Comparison of ENCODE assay signal across 25 mouse cellular contexts in genomic region chr12:109002978-109003377, GRCm38 (mm10).
DNase-seq lines count a peak whose midpoint lies in the region; ATAC-seq and TF ChIP-seq lines count a peak whose summit lies in the region.
"Had no signal": no experiment of that assay in that cellular context is flagged by ENCODE, and none has a peak within 500 bp of the region (broad histone marks: within the 10 kb centered on the region; RNA-seq: fewer than 3 reads in every experiment).

No protein-coding gene starts in this region.

- WGBS in hindbrain, embryonic 10.5 days: 76% methylated on average over 7 of the region's 7 CpGs
- WGBS in hindbrain, embryonic 12.5 days: 72% methylated on average over 7 of the region's 7 CpGs
- WGBS in intestine, embryonic 16.5 days: 72% methylated on average over 7 of the region's 7 CpGs
- 61% methylated on average over 7 of the region's 7 CpGs for WGBS in stomach, embryonic 16.5 days

- no peak overlapping the region for H3K4me2 ChIP-seq in hindbrain, embryonic 12.5 days (replicated peaks)
- no peak overlapping the region for H3K4me2 ChIP-seq in intestine, embryonic 16.5 days (ENCODE audit: low read depth, low read length)
- no peak overlapping the region for H3K4me2 ChIP-seq in stomach, embryonic 16.5 days (ENCODE audit: low read depth, low read length)
- H3K4me2 ChIP-seq: embryonic facial prominence, embryonic 13.5 days; embryonic facial prominence, embryonic 15.5 days; forebrain, embryonic 12.5 days had no signal

- intact Hi-C loops in left cerebral cortex, adult 2 months (cut with DNase I): no loop called here
- intact Hi-C loops in heart, postnatal 36 days (cut with DNase I): no loop called here

- 0 out of 2 replicates have a peak, but pooled peaks cover 3% of the 10 kb centered on the region for H3K27me3 ChIP-seq in hindbrain, embryonic 10.5 days (ENCODE audit: insufficient read depth, poor library complexity, severe bottlenecking)
- H3K27me3 ChIP-seq in hindbrain, embryonic 12.5 days: no peaks in the 10 kb centered on the region; the same call in 1 of the 2 replicates
- H3K27me3 ChIP-seq in intestine, embryonic 16.5 days (replicated peaks; ENCODE audit: control insufficient read depth, insufficient read depth, low read length): no peaks in the 10 kb centered on the region
- H3K27me3 ChIP-seq in stomach, embryonic 16.5 days (ENCODE audit: control insufficient read depth, insufficient read depth, low read length): no peaks in the 10 kb centered on the region
- H3K27me3 ChIP-seq: forebrain, embryonic 12.5 days; Patski had no signal

- no peaks in the 10 kb centered on the region for H3K9me3 ChIP-seq in hindbrain, embryonic 10.5 days
- H3K9me3 ChIP-seq in hindbrain, embryonic 12.5 days (replicated peaks): no peaks in the 10 kb centered on the region
- H3K9me3 ChIP-seq in intestine, embryonic 16.5 days (ENCODE audit: control insufficient read depth, low read length): no peaks in the 10 kb centered on the region
- H3K9me3 ChIP-seq in stomach, embryonic 16.5 days (replicated peaks; ENCODE audit: control insufficient read depth, low read length): no peaks in the 10 kb centered on the region
- H3K9me3 ChIP-seq: embryonic facial prominence, embryonic 13.5 days; embryonic facial prominence, embryonic 15.5 days; forebrain, embryonic 10.5 days; forebrain, embryonic 12.5 days had no signal

- no peaks in the 10 kb centered on the region for H3K36me3 ChIP-seq in hindbrain, embryonic 10.5 days
- no peaks in the 10 kb centered on the region for H3K36me3 ChIP-seq in hindbrain, embryonic 12.5 days
- no peaks in the 10 kb centered on the region for H3K36me3 ChIP-seq in intestine, embryonic 16.5 days (ENCODE audit: control insufficient read depth, insufficient read depth, low read length)
- no peaks in the 10 kb centered on the region for H3K36me3 ChIP-seq in stomach, embryonic 16.5 days (ENCODE audit: control insufficient read depth, insufficient read depth, low read length)
- H3K36me3 ChIP-seq: embryonic facial prominence, embryonic 13.5 days; embryonic facial prominence, embryonic 15.5 days; forebrain, embryonic 10.5 days; forebrain, embryonic 12.5 days had no signal

- peaks cover 33% of the 10 kb centered on the region for H3K4me1 ChIP-seq in hindbrain, embryonic 10.5 days (replicated peaks)
- H3K4me1 ChIP-seq in hindbrain, embryonic 12.5 days: peaks cover 19% of the 10 kb centered on the region
- no peaks in the 10 kb centered on the region for H3K4me1 ChIP-seq in intestine, embryonic 16.5 days (ENCODE audit: control insufficient read depth, insufficient read depth, low read length)
- H3K4me1 ChIP-seq in stomach, embryonic 16.5 days (ENCODE audit: control insufficient read depth, insufficient read depth, low read length): no peaks in the 10 kb centered on the region
- H3K4me1 ChIP-seq: embryonic facial prominence, embryonic 15.5 days; forebrain, embryonic 10.5 days had no signal

- TF ChIP-seq CTCF in left cerebral cortex, adult 2 months (IDR thresholded peaks at IDR 0.05): no peak

- H3K9ac ChIP-seq in hindbrain, embryonic 12.5 days: no peak overlapping the region
- no peak overlapping the region for H3K9ac ChIP-seq in intestine, embryonic 16.5 days (ENCODE audit: low read depth, low read length)
- no peak overlapping the region for H3K9ac ChIP-seq in stomach, embryonic 16.5 days (ENCODE audit: low read length)
- H3K9ac ChIP-seq: embryonic facial prominence, embryonic 13.5 days; embryonic facial prominence, embryonic 15.5 days; forebrain, embryonic 12.5 days had no signal

- H3K27ac ChIP-seq in hindbrain, embryonic 10.5 days: 0 out of 2 replicates have a peak overlapping the region, but pooled peaks have one; percentile 40
- no peak overlapping the region for H3K27ac ChIP-seq in hindbrain, embryonic 12.5 days
- no peak overlapping the region for H3K27ac ChIP-seq in intestine, embryonic 16.5 days (ENCODE audit: low read length)
- H3K27ac ChIP-seq in stomach, embryonic 16.5 days (ENCODE audit: low read length): no peak overlapping the region
- H3K27ac ChIP-seq in left cerebral cortex, adult 2 months: no peak overlapping the region
- H3K27ac ChIP-seq: embryonic facial prominence, embryonic 13.5 days; embryonic facial prominence, embryonic 15.5 days; forebrain, embryonic 10.5 days; forebrain, embryonic 12.5 days had no signal

- no peak overlapping the region for H3K4me3 ChIP-seq in hindbrain, embryonic 10.5 days
- H3K4me3 ChIP-seq in hindbrain, embryonic 12.5 days: no peak overlapping the region
- H3K4me3 ChIP-seq in intestine, embryonic 16.5 days (ENCODE audit: low read length): no peak overlapping the region
- no peak overlapping the region for H3K4me3 ChIP-seq in stomach, embryonic 16.5 days (replicated peaks; ENCODE audit: low read length)
- no peak overlapping the region for H3K4me3 ChIP-seq in left cerebral cortex, adult 2 months
- H3K4me3 ChIP-seq: embryonic facial prominence, embryonic 13.5 days; embryonic facial prominence, embryonic 15.5 days; erythroblast, embryonic 14.5 days; forebrain, embryonic 10.5 days; forebrain, embryonic 12.5 days had no signal

- DNase-seq in hindbrain, embryonic 10.5 days (ENCODE audit: low spot score): no peak
- peak; percentile 53 for DNase-seq in A20 (ENCODE audit: low read depth, low spot score)
- DNase-seq in embryo, embryonic 11 days: no peak
- DNase-seq in left cerebral cortex, adult 2 months (ENCODE audit: extremely low spot score in 1 of 2, low spot score in 2 of 2): no peak
- no peak for DNase-seq in heart, postnatal 36 days
- DNase-seq: adrenal gland, adult 8-10 months; adrenal gland, postnatal 14 days; adrenal gland, postnatal 36 days; cerebellum, adult 11-12 months; cerebellum, adult 2 months; cerebellum, adult 9-10 months; cerebellum, postnatal 10 days; cerebellum, postnatal 25 days had no signal

- no peak for ATAC-seq in hindbrain, embryonic 12.5 days (ENCODE audit: low FRiP score)
- ATAC-seq in intestine, embryonic 16.5 days: peak; percentile 63; the same call in 1 of the 2 replicates
- 0 out of 2 replicates have a peak, but pooled peaks have one; percentile 47 for ATAC-seq in stomach, embryonic 16.5 days (ENCODE audit: insufficient read depth, low FRiP score)
- ATAC-seq: activated CD4-positive, CD25-positive, alpha-beta regulatory T cell, adult 4 months; forebrain, embryonic 14.5 days; forebrain, embryonic 16.5 days; Patski had no signal
